Mouse (Mus musculus): ENCODE data around the gene Rhbg.

- TF ChIP-seq CTCF (IDR thresholded peaks at IDR 0.05; ENCODE audit: control insufficient read depth, insufficient read depth, insufficient read length) (no peak), MAX (IDR thresholded peaks at IDR 0.05) (no peak), USF1 (IDR thresholded peaks at IDR 0.05; ENCODE audit: low read depth) (no peak)
These were observed 34.6 kb downstream of the Rhbg start for GRCm38 (mm10) chr3:88219940-88220339.

All from C2C12 (cell line).